Mouse (Mus musculus): ENCODE data around the gene Itgb4.

Itgb4 gene

GRCm38 (mm10) chr11:115964977-115965604, 9.4 kb upstream of the Itgb4 start:
- in situ Hi-C loops (cut with MboI; ENCODE audit: unreplicated experiment in 2 of 2) = no loop called here

- in situ Hi-C loops (cut with MboI; ENCODE audit: unreplicated experiment in 2 of 2) = no loop called here
These were observed 5.6 kb upstream of the Itgb4 start for GRCm38 (mm10) chr11:115968731-115969405.

- in situ Hi-C loops (cut with MboI; ENCODE audit: unreplicated experiment in 2 of 2) = no loop called here
These were observed 4.4 kb upstream of the Itgb4 start for GRCm38 (mm10) chr11:115970006-115970673.

- in situ Hi-C loops (cut with MboI; ENCODE audit: unreplicated experiment in 2 of 2) = no loop called here
These were observed 3.5 kb upstream of the Itgb4 start for GRCm38 (mm10) chr11:115971016-115971415.

- in situ Hi-C loops (cut with MboI; ENCODE audit: unreplicated experiment in 2 of 2) = no loop called here
These were observed 543 bp downstream of the Itgb4 start for GRCm38 (mm10) chr11:115975083-115975420.

- in situ Hi-C loops (cut with MboI; ENCODE audit: unreplicated experiment in 2 of 2) = no loop called here
These were observed 1.0 kb downstream of the Itgb4 start for GRCm38 (mm10) chr11:115975544-115975943.

- in situ Hi-C loops (cut with MboI; ENCODE audit: unreplicated experiment in 2 of 2) = no loop called here
These were observed 8.0 kb downstream of the Itgb4 start for GRCm38 (mm10) chr11:115982472-115982871.

GRCm38 (mm10) chr11:115983291-115983690, 8.8 kb downstream of the Itgb4 start:
- in situ Hi-C loops (cut with MboI; ENCODE audit: unreplicated experiment in 2 of 2) = no loop called here

GRCm38 (mm10) chr11:115989686-115990085, 15.2 kb downstream of the Itgb4 start:
- in situ Hi-C loops (cut with MboI; ENCODE audit: unreplicated experiment in 2 of 2) = loop anchor here in 1 of 2 experiments (10.0 kb wide), 1 partner anchor 45 kb away; no protein-coding TSS in a partner anchor

- in situ Hi-C loops (cut with MboI; ENCODE audit: unreplicated experiment in 2 of 2) = loop anchor here in 1 of 2 experiments (10.0 kb wide), 1 partner anchor 47 kb away; no protein-coding TSS in a partner anchor
These were observed 17.6 kb downstream of the Itgb4 start for GRCm38 (mm10) chr11:115992098-115992497.

- in situ Hi-C loops (cut with MboI; ENCODE audit: unreplicated experiment in 2 of 2) = loop anchor here (5.0 to 10.0 kb wide), 2 partner anchors 50 to 58 kb away; no protein-coding TSS in a partner anchor
These were observed 20.7 kb downstream of the Itgb4 start for GRCm38 (mm10) chr11:115995256-115995655.

- in situ Hi-C loops (cut with MboI; ENCODE audit: unreplicated experiment in 2 of 2) = loop anchor here (5.0 to 10.0 kb wide), 2 partner anchors 52 to 60 kb away; no protein-coding TSS in a partner anchor
These were observed 22.5 kb downstream of the Itgb4 start for GRCm38 (mm10) chr11:115997047-115997446.

GRCm38 (mm10) chr11:115997662-115998061, 23.2 kb downstream of the Itgb4 start:
- in situ Hi-C loops (cut with MboI; ENCODE audit: unreplicated experiment in 2 of 2) = loop anchor here (5.0 to 10.0 kb wide), 2 partner anchors 53 to 60 kb away; no protein-coding TSS in a partner anchor

- in situ Hi-C loops (cut with MboI; ENCODE audit: unreplicated experiment in 2 of 2) = loop anchor here (5.0 to 10.0 kb wide), 2 partner anchors 54 to 62 kb away; no protein-coding TSS in a partner anchor
These were observed 24.5 kb downstream of the Itgb4 start for GRCm38 (mm10) chr11:115999027-115999426.

- in situ Hi-C loops (cut with MboI; ENCODE audit: unreplicated experiment in 2 of 2) = loop anchor here (5.0 to 10.0 kb wide), 2 partner anchors 55 to 62 kb away; no protein-coding TSS in a partner anchor
These were observed 25.1 kb downstream of the Itgb4 start for GRCm38 (mm10) chr11:115999538-116000143.

GRCm38 (mm10) chr11:116000607-116001006, 26.1 kb downstream of the Itgb4 start:
- in situ Hi-C loops (cut with MboI; ENCODE audit: unreplicated experiment in 2 of 2) = no loop called here

- in situ Hi-C loops (cut with MboI; ENCODE audit: unreplicated experiment in 2 of 2) = no loop called here
These were observed 27.2 kb downstream of the Itgb4 start for GRCm38 (mm10) chr11:116001725-116002124.

- in situ Hi-C loops (cut with MboI; ENCODE audit: unreplicated experiment in 2 of 2) = no loop called here
These were observed 28.4 kb downstream of the Itgb4 start for GRCm38 (mm10) chr11:116002894-116003293.

- in situ Hi-C loops (cut with MboI; ENCODE audit: unreplicated experiment in 2 of 2) = no loop called here
These were observed 29.8 kb downstream of the Itgb4 start for GRCm38 (mm10) chr11:116004186-116004823.

Data from v-Abl transformed pro-B cells (cell line).